Mouse (Mus musculus) CD4-positive, CD25-positive, alpha-beta regulatory T cell, adult 4 months (primary cell): ENCODE measurements around the gene Mrpl53. TPM values are rescaled to one million over a fixed set of nuclear protein-coding genes. Genes with fewer than 3 reads are reported as not detected.

ENCODE experiments used
- ATAC-seq: one replicate; pipeline ENCODE4 v1.8.0; 2017
- polyA plus RNA-seq, 2 experiments: library from polyadenylated mRNA; unstranded; fragments of 100-300 nt; shearing (Covaris generic); gene quantifications; one replicate each; pipeline ENCODE4 v1.2.1; 2017

The Mrpl53 gene
- 10 to 100 TPM; 57.0 to 61.5 TPM for polyA plus RNA-seq

DNA sequence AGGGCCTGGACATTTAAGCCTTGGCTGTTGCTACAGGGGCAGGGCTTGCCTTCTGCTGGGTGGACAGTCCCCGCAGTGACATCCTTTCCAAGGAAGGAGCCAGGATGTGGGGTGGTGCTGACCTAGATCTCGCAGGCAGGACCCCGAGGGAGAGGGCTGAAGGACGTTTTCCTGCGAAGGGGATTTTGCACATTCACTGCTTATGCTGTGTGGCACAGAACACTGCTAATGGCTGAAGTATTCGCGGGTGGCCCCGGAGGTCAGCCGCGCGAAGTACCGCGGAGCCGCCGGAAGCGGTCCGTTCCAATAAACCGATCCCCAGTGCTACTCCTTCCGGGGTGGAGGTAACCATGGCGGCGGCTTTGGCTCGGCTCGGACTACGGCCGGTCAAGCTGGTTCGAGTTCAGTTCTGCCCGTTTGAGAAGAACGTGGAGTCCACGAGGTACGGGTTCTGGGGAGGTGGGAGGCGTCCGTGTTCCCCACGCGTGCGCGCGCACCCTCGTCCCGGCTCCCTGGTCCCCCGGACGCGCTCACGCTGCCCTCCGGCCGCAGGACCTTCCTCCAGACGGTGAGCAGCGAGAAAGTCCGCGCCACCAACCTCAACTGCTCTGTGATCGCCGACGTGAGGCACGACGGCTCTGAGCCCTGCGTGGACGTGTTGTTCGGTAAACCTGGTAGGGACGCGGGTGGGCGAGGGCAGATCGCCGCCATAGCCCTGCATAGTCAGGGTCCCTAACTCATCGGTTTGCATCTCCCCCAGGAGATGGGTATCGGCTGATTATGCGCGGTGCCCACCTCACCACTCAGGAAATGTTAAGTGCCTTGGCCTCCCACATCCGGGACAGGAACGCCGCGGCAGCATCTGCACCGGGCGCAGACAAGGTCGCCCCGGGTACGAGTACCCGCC, at the start of gene Mrpl53:
TSS of gene Mrpl53 (plus strand) at position 279 of the 907 bp plus-strand sequence.
- peak; percentile 79 for ATAC-seq

- peak; percentile 48 for ATAC-seq
Measured at GRCm38 (mm10) chr6:83065995-83066394, 42.8 kb upstream of the Mrpl53 start.

DNA sequence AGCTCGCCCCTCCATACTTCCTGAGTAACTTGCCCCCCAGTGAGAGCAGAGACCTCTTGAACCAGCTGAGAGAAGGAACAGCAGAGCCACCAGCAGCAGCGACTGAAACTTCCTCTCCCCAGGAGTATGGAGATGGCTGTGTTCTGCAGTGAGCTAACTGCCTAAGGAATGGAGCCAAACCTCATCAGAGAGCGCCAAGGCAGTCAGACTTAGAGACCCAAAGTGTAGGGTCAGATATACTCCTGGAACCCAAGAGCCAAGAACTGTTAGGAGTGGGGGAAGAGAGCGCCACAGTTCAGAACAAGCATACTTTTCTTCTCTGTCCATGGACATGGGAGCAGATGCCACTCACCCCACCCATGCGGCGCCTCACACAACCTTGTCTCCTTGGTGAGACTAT, 42.4 kb upstream of the Mrpl53 start:
- no peak for ATAC-seq

DNA sequence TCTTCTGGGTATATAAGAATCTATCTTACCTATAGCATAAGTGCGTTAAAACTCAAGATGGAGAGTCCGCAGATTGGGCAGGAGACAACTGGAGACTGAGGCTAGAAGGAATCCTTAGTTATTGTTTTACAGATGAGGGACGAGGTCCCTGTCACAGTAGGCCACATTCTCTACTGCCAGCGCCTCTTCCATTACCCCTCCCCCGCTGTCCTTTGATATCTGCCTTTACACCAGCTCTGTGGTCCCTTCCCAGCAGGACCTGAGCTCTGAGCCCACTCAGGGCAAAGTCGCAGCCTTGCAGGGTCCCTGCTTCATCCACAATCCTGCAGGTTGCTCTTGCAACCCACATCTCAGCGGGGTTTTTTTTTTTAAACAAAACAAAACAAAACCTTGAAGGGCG, 40.6 kb upstream of the Mrpl53 start:
- no peak for ATAC-seq

- no peak for ATAC-seq
Measured at GRCm38 (mm10) chr6:83068706-83069487, 39.9 kb upstream of the Mrpl53 start.

GRCm38 (mm10) chr6:83069488-83070246, 39.2 kb upstream of the Mrpl53 start:
- ATAC-seq: no peak

GRCm38 (mm10) chr6:83070247-83070310, 38.8 kb upstream of the Mrpl53 start, which contains the start of gene Tlx2:
Gene Tlx2, minus strand, starts transcription at chr6:83070293.
- ATAC-seq: no peak

DNA sequence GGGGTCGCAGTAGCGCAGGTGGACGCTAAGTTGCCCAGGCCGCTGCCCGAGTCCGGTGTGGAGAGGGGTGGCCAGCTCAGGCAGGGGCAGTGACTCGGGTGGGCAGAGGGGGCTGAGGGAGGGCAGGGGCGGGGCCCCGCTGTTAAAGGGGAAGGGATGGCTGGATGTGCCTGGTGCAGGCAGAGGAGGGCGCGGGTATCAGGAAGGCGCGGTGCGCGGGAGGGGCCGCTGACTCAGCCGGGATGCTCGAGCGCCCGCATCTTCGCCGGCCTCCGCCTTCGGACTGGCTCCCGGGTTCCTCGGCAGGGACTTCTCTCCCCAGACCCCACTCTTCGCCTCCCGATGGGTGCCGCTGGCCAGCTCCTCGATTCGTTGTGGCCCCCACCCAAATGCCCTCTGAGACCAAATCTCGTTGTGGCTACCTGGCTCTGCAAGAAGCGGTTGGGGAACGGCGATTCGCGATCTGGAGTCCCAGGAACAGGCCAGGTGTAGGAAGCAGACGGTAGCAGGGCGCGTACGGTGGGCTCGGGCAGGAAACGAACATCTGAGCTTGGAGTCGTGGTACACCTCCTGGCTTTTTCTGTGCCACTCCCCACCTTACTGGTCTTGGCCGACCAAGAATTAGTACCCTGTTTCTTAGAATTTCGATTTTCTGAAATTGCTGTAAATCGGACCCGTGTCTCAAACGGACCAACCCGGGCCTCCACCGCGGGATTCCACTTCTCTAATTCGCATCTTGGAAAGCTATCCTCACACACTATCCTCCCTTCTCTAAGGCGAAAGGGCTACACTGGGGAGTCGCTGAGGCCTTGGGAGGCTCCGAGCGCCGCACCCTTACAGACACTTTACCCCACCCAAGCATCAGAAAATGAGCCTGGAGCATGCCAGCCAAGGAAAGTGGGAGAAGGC, 38.3 kb upstream of the Mrpl53 start:
- no peak for ATAC-seq

- no peak for ATAC-seq
Measured at GRCm38 (mm10) chr6:83071220-83071619, 37.6 kb upstream of the Mrpl53 start.

DNA sequence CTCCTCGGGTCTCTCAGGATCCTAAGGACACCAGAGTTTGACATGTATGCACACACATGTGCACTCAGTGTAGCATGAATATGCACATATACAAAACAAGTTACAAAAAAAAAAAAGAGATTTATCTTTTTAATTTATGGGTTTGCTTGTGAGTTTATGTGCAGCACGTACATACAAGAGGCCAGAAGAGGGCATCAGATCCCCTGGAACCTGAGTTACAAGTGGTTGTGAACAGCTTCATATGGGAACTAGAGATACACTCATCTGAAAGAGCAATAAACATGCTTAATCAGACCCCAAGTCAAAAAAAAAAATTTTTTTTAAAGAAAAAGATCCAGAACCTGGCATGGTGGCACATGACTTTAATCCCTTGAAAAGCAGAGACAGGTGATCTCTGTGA, 33.9 kb upstream of the Mrpl53 start:
- ATAC-seq: no peak

GRCm38 (mm10) chr6:83077630-83078323, 31.1 kb upstream of the Mrpl53 start, which contains the start of gene Pcgf1:
Gene Pcgf1, plus strand, starts transcription at chr6:83077869.
- ATAC-seq: peak; percentile 40

DNA sequence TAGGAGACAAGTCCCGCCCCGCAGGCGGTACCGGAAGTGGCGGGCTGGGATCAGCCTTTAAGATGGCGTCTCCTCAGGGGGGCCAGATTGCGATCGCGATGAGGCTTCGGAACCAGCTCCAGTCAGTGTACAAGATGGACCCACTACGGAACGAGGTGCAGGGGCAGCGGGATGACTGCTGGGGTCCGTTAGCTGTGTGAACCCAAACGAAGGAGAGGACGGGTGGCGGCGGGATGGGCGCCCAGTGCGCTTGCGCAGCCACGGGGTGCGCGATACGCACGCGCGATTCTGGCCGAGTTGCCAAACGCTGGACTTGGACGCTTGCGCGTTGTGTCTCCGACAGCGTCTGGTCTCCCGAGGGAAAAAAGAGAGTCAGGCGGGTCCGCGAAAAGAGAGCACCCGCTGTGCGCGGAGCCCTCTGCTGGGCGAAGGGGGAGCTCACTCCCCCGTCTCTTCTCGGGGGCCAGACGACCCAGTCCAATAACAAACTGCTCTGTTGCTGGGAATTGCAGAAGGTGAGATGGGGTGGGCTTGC, 30.4 kb upstream of the Mrpl53 start:
- ATAC-seq: peak; percentile 96

- ATAC-seq: no peak
Measured at GRCm38 (mm10) chr6:83080210-83080609, 28.6 kb upstream of the Mrpl53 start.

DNA sequence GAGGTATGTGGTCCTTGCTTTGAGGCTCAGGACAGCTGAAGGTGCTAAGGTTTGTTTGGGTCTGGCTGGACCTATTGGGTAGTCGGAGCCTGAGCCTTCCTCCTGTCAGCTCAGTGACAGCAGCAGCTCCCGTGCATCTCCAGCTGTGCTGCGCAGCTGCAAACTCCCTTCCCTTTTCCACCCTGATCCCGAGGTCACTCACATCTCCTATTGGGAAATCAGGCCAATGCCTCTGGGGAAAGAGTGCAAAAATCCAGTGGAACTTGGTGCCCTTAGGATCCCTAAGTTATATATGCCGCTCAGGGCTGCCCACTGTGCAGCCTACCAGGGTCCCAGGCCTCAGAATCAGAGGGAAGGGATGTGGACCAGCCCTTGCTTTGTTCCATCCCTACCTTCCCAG, 25.3 kb upstream of the Mrpl53 start:
- no peak for ATAC-seq

GRCm38 (mm10) chr6:83084477-83084876, 24.4 kb upstream of the Mrpl53 start:
- ATAC-seq: no peak

DNA sequence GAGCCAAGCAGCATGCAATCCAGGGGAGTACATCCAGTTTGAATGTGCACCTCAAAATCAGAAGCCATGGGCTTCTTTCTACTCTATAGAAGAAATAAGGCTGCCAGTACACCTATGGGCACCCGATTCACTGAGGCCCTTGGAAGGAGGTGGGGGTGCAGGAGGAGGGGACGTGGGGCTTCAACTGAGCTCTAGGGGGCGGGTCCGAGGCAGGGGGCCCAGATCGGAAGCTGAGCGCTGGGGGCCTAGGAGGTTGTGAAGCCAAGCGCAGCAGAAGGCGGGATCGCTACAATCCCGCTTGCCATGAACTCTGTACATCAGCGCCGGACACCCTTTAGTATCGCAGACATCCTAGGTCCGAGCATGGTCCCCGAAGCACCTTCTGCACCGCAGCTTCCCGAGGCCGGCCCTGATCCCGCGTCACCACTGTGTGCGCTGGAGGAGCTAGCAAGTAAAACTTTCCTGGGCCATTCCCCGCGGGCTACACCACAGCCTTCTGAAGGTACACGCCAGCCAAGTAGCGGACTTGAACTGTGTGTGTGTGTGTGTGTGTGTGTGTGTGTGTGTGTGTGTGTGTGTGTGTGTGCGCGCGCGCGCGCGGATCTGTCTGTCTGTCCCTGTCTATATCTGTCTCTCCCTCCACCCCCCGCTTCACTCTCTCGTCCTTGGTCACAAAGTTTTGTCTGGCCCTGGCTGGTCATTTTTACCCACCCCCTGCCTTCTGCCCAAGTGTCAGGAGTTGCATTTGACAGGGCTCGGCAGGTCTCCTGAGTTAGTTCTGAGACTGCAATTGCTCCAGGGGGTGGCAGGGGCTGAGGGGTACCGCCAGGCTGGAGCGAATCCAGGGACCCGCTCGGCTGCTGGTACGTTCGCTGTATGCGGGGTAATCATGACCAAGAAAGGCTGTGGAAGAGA, 22.5 kb upstream of the Mrpl53 start, which contains the start of gene Lbx2:
TSS of gene Lbx2 (plus strand) at position 247 of the 915 bp plus-strand sequence.
- ATAC-seq: peak; percentile 66

DNA sequence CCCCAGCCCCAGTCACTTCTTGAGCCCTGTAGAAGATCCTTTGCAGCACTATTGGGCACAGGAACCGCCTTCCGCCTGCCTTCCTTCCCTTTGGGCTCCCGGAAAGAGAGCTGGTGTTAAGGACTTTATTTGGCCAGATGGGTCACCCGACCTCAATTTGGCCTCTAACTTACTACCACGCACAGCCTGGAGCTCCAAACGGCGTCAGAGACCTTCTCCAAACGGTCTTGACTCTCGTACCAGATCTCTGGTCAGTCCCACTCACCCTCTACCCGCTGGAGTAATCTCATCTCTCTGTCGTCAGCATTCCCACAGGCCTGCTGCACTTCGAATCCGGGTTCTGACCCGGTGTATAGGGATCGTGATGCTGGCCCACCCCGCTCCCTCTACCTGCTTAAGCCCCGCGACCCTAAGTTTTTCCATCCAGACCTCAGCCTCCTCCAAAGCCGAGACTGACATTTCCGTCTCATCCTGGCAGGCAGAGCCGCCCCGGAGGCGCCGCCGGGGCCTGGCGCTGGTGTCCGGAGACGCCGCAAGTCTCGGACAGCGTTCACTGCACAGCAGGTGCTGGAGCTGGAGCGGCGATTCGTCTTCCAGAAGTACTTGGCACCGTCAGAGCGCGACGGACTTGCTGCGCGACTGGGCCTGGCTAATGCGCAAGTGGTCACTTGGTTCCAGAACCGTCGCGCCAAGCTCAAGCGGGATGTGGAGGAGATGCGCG, 21.5 kb upstream of the Mrpl53 start:
- peak; percentile 45 for ATAC-seq

- ATAC-seq: no peak
Measured at GRCm38 (mm10) chr6:83087926-83088260, 20.9 kb upstream of the Mrpl53 start.

DNA sequence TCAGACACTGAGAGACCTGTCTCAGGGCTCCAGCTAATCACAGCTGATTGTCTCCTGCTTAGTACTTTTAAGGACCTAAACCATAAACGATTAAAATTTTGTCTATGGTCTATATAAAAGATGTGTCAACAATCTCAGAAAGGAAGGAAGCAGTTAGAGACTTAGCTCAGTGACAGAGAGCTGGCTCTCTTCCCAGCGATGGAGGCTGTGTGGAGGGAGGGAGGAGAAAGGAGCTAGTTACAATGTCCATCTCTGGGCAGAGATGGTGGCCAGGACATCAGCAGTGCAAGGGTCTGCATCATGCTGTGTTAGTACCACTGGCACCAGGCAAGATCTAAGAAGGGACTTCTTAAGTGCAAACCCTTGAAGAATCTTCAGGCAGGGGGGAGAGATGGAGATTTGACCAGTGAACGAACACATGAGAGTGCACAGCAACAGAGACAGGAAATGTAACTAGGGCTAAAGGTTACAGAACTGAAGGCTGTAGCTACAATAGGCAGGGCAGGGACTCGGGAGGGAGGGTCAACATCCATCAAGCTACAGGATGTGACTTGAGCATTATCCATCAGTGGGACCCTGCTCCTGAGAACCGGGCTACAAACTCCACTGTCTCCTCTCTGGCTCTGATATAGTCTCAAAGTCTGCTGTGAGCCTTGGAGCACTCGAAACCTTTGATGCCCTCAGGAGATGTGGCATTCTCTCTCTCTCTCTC, 16.3 kb upstream of the Mrpl53 start:
- ATAC-seq: no peak
